Mouse (Mus musculus): ENCODE results near the gene Pex19. TPM values are rescaled to one million over a fixed set of nuclear protein-coding genes. Genes with fewer than 3 reads are reported as not detected.

Pex19 gene
- polyA plus RNA-seq, 1 experiment: 25.8 TPM

DNA sequence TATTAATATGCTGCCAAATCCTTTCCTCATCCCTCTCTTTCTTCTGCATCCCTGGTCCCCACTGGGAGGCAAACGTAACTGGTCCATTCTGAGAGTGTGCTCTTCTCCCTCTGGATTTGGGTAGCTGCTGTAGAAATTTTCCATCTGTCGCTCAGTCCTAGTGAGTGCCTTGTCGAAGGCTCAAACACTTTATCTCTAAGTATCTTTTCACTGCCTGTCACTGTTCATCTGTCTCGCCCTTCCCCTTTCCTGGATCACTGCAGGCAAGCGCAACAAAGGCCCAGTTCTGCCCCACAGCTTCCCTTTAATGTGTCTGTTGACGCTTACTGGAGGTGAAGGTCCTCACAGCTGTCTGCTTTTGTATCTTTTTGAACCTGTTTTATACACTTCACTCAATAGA, 31.4 kb upstream of the Pex19 start:
- no peak overlapping the region for H3K4me3 ChIP-seq (ENCODE audit: control insufficient read depth, low read depth, low read length)
- no peaks in the 10 kb centered on the region for H3K4me1 ChIP-seq (ENCODE audit: control insufficient read depth, insufficient read depth, low read length)
- H3K36me3 ChIP-seq (ENCODE audit: control insufficient read depth, insufficient read depth, low read length): no peaks in the 10 kb centered on the region
- no peaks in the 10 kb centered on the region for H3K27me3 ChIP-seq (ENCODE audit: control insufficient read depth, insufficient read depth, low read length)
- TF ChIP-seq CTCF (IDR thresholded peaks at IDR 0.05; ENCODE audit: control insufficient read depth, insufficient read depth, insufficient replicate concordance, low read depth, low read length) (no peak), POLR2A (IDR thresholded peaks at IDR 0.05; ENCODE audit: control insufficient read depth, low read depth, low read length) (no peak)
- H3K27ac ChIP-seq (ENCODE audit: control insufficient read depth, insufficient read depth, low read depth, low read length): no peak overlapping the region

DNA sequence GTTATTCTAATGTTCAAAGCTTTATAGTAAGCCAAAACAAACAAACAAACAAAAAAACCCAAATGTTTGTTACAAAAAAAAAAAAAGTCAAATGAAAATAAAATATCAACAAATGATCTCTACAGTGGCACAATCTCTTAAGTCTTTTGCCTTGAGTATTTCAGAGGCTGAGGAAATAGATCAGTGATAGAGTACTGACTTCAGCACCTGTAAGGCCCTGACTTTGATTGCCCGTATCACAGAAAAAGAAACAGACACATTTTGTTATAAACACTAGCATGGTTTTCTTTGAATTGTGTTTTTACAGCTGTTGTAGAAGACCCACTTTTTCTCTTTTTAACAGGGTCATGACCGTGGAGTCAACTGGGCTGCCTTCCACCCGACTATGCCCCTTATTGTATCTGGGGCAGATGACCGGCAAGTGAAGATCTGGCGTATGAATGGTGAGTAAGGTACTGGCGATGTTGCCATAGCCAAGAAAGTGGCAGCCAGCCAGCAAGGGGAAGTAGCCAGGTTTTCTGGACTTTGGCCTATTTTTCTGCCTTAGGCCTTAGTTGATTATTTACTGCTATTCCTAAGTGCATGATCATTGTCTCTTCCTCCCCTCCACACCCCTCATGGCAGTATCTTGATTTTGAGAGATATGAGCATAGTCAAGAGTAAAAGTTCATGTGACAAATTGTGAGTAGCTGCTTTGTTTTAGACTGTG, 27.1 kb upstream of the Pex19 start:
- H3K27me3 ChIP-seq (ENCODE audit: control insufficient read depth, insufficient read depth, low read length): no peaks in the 10 kb centered on the region
- peaks cover 6% of the 10 kb centered on the region for H3K36me3 ChIP-seq (ENCODE audit: control insufficient read depth, insufficient read depth, low read length)
- H3K27ac ChIP-seq (ENCODE audit: control insufficient read depth, insufficient read depth, low read depth, low read length): no peak overlapping the region
- H3K4me3 ChIP-seq (ENCODE audit: control insufficient read depth, low read depth, low read length): no peak overlapping the region
- no peak for TF ChIP-seq POLR2A (IDR thresholded peaks at IDR 0.05; ENCODE audit: control insufficient read depth, low read depth, low read length)
- TF ChIP-seq CTCF (IDR thresholded peaks at IDR 0.05; ENCODE audit: control insufficient read depth, insufficient read depth, insufficient replicate concordance, low read depth, low read length): no peak
- H3K4me1 ChIP-seq (ENCODE audit: control insufficient read depth, insufficient read depth, low read length): no peaks in the 10 kb centered on the region

DNA sequence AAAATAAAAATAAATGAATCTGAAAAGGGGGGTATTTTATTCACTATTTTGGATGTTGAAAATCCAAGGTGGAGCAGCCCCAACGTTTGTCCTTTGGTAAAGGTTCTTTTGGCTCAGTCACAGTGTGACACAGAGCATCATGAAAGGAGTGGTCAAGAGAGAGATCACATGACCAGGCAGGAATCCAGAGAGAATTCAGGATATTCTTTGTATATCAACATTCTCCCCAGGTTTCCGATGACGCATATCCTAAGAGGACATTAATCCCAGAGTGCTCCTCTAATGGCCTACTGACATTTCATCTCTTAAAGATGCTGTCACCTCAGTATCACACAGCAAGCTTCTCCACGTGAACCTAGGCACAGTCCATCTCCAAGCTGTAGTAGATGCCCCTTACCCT, 22.9 kb upstream of the Pex19 start:
- TF ChIP-seq CTCF (IDR thresholded peaks at IDR 0.05; ENCODE audit: control insufficient read depth, insufficient read depth, insufficient replicate concordance, low read depth, low read length) (no peak), POLR2A (IDR thresholded peaks at IDR 0.05; ENCODE audit: control insufficient read depth, low read depth, low read length) (no peak)
- Histone ChIP-seq H3K27ac (ENCODE audit: control insufficient read depth, insufficient read depth, low read depth, low read length) (no peak overlapping the region), H3K4me3 (ENCODE audit: control insufficient read depth, low read depth, low read length) (no peak overlapping the region), H3K4me1 (ENCODE audit: control insufficient read depth, insufficient read depth, low read length) (no peaks in the 10 kb centered on the region; the same call in 1 of the 2 replicates), H3K36me3 (ENCODE audit: control insufficient read depth, insufficient read depth, low read length) (peaks cover 6% of the 10 kb centered on the region), H3K27me3 (ENCODE audit: control insufficient read depth, insufficient read depth, low read length) (no peaks in the 10 kb centered on the region)

DNA sequence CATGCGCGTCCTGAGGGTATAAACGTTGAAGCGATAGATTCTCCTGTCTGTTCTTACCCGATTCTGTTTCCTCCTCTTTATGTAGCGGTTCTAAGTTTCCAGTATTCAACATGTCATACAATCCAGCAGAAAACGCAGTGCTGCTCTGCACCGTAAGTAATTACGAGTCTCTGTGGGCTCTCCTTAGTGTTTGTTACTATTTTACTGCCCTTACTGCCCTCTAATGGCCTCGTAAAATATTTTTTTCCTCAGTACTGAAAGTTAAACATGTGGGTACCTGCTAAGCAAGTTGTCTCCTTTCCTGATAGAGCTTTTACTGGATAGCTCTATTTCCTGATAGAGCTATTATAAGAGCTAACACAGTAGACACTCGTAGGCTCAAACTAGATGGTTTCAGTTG, 21.5 kb upstream of the Pex19 start:
- H3K27me3 ChIP-seq (ENCODE audit: control insufficient read depth, insufficient read depth, low read length): no peaks in the 10 kb centered on the region
- no peaks in the 10 kb centered on the region; the same call in 1 of the 2 replicates for H3K4me1 ChIP-seq (ENCODE audit: control insufficient read depth, insufficient read depth, low read length)
- peaks cover 6% of the 10 kb centered on the region for H3K36me3 ChIP-seq (ENCODE audit: control insufficient read depth, insufficient read depth, low read length)
- TF ChIP-seq CTCF (IDR thresholded peaks at IDR 0.05; ENCODE audit: control insufficient read depth, insufficient read depth, insufficient replicate concordance, low read depth, low read length): no peak
- TF ChIP-seq POLR2A (IDR thresholded peaks at IDR 0.05; ENCODE audit: control insufficient read depth, low read depth, low read length): no peak
- no peak overlapping the region for H3K4me3 ChIP-seq (ENCODE audit: control insufficient read depth, low read depth, low read length)
- H3K27ac ChIP-seq (ENCODE audit: control insufficient read depth, insufficient read depth, low read depth, low read length): no peak overlapping the region

DNA sequence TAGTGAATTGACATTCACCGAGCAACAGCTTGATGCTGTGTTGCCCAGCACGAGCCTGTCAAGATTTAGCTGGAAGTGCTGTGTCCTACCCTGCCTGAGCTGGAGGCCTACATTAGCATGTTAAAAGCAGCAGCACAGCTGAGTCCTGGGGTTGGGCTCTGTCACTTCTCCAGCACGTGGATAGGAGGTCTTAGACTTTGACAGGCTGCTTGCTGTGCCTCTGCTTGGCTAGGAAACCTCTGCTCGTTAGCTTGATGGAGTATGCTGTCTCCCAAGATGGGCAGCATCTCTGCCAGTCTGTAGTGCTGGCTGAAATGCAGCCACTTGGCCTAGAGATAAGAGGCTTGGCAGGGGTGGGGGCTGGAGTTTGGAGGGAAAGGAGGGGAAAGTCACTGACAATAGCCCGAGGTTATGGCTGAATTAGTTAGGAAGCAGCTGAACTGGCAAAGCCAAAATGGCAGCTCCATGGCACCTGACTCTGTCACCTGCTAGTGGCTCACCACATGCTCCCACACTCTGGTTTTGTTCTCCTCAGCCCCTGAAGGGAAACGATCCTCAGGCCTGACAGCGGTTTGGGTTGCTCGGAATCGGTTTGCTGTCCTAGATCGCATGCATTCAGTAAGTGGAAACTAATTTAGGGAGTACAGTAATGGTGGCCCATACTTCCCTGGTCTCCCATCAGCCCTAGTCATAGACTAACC, 18.6 kb upstream of the Pex19 start:
- H3K4me1 ChIP-seq (ENCODE audit: control insufficient read depth, insufficient read depth, low read length): no peaks in the 10 kb centered on the region; the same call in 1 of the 2 replicates
- TF ChIP-seq POLR2A (IDR thresholded peaks at IDR 0.05; ENCODE audit: control insufficient read depth, low read depth, low read length) (no peak), CTCF (IDR thresholded peaks at IDR 0.05; ENCODE audit: control insufficient read depth, insufficient read depth, insufficient replicate concordance, low read depth, low read length) (no peak)
- H3K27ac ChIP-seq (ENCODE audit: control insufficient read depth, insufficient read depth, low read depth, low read length): no peak overlapping the region
- peaks cover 3% of the 10 kb centered on the region for H3K36me3 ChIP-seq (ENCODE audit: control insufficient read depth, insufficient read depth, low read length)
- H3K27me3 ChIP-seq (ENCODE audit: control insufficient read depth, insufficient read depth, low read length): no peaks in the 10 kb centered on the region
- H3K4me3 ChIP-seq (ENCODE audit: control insufficient read depth, low read depth, low read length): no peak overlapping the region

DNA sequence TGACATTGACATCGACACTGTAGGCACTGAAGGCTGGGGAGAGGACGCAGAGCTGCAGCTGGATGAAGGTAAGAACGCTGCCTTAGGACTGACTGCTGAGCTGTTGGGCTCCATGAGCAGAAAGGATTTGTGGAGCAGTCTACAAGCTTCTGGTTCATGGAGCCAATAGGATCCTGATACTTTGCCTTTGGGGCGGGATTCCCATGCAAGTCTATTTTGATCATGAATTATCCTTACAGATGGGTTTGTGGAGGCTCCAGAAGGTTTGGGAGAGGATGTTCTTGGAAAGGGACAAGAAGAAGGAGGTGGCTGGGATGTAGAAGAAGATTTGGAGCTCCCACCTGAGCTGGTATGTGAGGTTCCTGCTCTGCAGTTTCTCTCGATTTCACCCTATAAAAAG, 9.6 kb upstream of the Pex19 start:
- Histone ChIP-seq H3K4me3 (ENCODE audit: control insufficient read depth, low read depth, low read length) (no peak overlapping the region), H3K27ac (ENCODE audit: control insufficient read depth, insufficient read depth, low read depth, low read length) (no peak overlapping the region), H3K27me3 (ENCODE audit: control insufficient read depth, insufficient read depth, low read length) (no peaks in the 10 kb centered on the region), H3K4me1 (ENCODE audit: control insufficient read depth, insufficient read depth, low read length) (no peaks in the 10 kb centered on the region), H3K36me3 (ENCODE audit: control insufficient read depth, insufficient read depth, low read length) (peaks cover 11% of the 10 kb centered on the region)
- TF ChIP-seq POLR2A (IDR thresholded peaks at IDR 0.05; ENCODE audit: control insufficient read depth, low read depth, low read length) (no peak), CTCF (IDR thresholded peaks at IDR 0.05; ENCODE audit: control insufficient read depth, insufficient read depth, insufficient replicate concordance, low read depth, low read length) (no peak)

DNA sequence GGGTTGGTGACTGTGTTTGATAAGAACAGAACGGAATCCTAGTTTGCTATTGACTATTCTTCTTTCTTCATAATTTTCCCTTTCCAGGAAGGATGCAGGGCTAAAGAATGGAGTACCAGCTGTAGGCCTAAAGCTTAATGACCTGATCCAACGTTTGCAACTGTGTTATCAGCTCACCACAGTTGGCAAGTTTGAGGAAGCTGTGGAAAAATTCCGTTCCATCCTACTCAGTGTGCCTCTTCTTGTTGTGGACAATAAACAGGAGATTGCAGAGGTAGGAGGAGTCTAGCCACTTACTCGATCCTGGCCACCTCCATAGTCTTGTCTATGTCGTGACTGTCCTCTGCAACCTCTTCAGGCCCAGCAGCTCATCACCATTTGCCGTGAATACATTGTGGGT, 7.5 kb upstream of the Pex19 start:
- H3K36me3 ChIP-seq (ENCODE audit: control insufficient read depth, insufficient read depth, low read length): peaks cover 8% of the 10 kb centered on the region
- TF ChIP-seq CTCF (IDR thresholded peaks at IDR 0.05; ENCODE audit: control insufficient read depth, insufficient read depth, insufficient replicate concordance, low read depth, low read length): no peak
- TF ChIP-seq POLR2A (IDR thresholded peaks at IDR 0.05; ENCODE audit: control insufficient read depth, low read depth, low read length): no peak

More for the DNA sequence above, 7.5 kb upstream of the Pex19 start:
- H3K4me3 ChIP-seq (ENCODE audit: control insufficient read depth, low read depth, low read length): no peak overlapping the region
- no peaks in the 10 kb centered on the region for H3K27me3 ChIP-seq (ENCODE audit: control insufficient read depth, insufficient read depth, low read length)
- H3K4me1 ChIP-seq (ENCODE audit: control insufficient read depth, insufficient read depth, low read length): no peaks in the 10 kb centered on the region
- no peak overlapping the region for H3K27ac ChIP-seq (ENCODE audit: control insufficient read depth, insufficient read depth, low read depth, low read length)
